Mouse (Mus musculus): ENCODE measurements around the gene Tfap2e.

Tfap2e gene

DNA sequence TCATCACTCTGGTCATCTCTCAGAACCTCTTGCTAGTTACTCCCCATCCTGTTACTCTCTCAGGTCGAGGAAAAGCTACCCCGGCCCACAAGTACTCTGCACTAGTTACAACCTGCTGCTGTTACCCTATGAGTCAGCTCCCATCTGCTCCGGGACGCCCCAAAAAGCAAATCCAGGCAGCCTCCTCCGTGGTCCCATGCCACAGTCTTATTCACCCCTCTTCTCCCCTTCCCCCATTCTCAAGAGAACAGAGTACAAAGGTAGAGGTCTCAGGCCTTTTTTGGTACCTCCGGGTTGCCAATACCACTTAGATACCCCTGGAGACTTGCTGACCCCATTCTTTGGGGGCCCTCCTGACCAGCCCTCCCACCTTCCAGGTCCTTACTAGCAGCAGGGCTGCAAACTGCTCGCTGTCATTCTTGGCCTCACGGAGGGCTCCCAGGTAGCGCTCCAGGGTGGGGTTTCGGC is 15.6 kb upstream of the Tfap2e start:
- no peak for DNase-seq (ENCODE audit: low spot score)

- no peak for DNase-seq (ENCODE audit: low spot score)
These were observed 15.0 kb upstream of the Tfap2e start for GRCm38 (mm10) chr4:126750863-126751555.

- DNase-seq (ENCODE audit: low spot score): no peak
These were observed 14.1 kb upstream of the Tfap2e start for GRCm38 (mm10) chr4:126750046-126750683.

- DNase-seq (ENCODE audit: low spot score): no peak
These were observed 13.5 kb upstream of the Tfap2e start for GRCm38 (mm10) chr4:126749553-126749952.

DNA sequence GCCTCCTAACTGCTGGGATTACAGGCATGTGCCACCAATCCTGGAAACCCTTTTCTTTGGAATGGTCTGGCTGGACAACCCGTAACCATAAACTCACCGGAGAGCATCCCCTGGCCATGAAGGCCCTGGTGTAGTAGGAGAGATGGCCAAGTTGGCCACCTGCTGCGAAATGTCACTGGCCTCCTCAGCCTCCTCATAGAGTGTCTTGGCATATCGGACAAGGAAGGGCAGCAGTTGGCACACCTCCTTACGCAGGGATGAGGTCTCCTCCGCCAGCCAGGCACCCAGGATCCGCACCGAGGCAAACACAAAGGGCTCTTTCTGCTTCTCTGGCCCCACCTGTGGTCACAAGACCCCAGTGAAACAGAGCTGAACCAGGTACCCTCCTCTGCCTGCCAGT is 12.3 kb upstream of the Tfap2e start:
- DNase-seq (ENCODE audit: low spot score): no peak

DNA sequence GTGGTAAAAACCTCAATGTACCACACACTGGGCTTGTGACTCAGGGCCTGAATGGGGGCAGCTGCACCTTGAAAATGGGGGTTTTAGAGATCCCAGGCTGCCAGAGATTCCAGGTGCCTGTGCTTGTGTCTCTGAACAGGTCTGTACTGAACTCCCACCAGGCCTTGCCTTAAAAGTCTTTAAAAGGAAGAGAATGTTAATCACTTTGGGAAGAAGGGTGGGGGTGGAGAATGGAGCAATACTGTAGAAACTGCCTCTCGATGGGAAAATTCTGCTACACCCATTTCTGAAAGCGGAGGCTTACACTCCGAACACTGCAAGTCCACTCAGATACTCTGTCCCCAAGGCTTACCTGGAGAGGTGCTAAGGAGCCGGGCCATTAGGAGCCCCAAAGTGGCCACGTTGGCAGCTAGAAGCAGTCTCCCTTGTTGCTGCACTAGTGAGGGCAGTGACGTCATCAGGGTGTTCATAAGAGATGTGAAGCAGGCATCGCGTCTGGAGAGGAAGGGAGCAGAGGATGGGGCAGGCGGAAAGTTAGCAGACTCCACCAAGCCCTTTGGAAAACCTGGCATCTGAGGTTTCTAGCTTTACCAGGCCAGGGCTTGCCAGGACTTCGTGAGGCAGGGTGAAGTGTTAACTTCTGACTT is 10.3 kb upstream of the Tfap2e start:
- no peak for DNase-seq (ENCODE audit: low spot score)

GRCm38 (mm10) chr4:126745506-126746193 is 9.6 kb upstream of the Tfap2e start:
- DNase-seq (ENCODE audit: low spot score): peak; percentile 35

GRCm38 (mm10) chr4:126744831-126745230 is 8.8 kb upstream of the Tfap2e start:
- DNase-seq (ENCODE audit: low spot score): no peak

GRCm38 (mm10) chr4:126743713-126744112 is 7.7 kb upstream of the Tfap2e start:
- no peak for DNase-seq (ENCODE audit: low spot score)

- DNase-seq (ENCODE audit: low spot score): no peak
These were observed 6.9 kb upstream of the Tfap2e start for GRCm38 (mm10) chr4:126742976-126743375.

DNA sequence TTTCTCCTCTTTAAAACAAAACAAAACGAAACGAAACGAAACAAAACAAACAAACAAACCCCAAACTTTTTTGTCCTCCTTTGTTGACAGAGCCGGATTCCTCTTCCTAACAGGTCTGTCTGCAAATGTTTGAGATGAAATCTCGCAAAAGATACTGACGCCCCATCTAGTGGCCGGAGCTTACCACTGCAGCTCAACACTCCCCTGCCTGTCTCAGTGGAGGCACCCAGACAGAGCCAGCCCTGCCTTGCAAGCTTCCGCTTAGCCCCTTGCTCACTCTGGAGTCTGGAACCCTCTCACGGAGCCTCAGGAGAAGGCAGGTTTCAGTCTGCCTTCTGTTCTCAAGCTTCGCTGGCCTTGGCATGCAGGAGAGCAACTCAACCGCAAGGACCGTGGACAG is 5.4 kb upstream of the Tfap2e start:
- peak; percentile 82 for DNase-seq (ENCODE audit: low spot score)

DNA sequence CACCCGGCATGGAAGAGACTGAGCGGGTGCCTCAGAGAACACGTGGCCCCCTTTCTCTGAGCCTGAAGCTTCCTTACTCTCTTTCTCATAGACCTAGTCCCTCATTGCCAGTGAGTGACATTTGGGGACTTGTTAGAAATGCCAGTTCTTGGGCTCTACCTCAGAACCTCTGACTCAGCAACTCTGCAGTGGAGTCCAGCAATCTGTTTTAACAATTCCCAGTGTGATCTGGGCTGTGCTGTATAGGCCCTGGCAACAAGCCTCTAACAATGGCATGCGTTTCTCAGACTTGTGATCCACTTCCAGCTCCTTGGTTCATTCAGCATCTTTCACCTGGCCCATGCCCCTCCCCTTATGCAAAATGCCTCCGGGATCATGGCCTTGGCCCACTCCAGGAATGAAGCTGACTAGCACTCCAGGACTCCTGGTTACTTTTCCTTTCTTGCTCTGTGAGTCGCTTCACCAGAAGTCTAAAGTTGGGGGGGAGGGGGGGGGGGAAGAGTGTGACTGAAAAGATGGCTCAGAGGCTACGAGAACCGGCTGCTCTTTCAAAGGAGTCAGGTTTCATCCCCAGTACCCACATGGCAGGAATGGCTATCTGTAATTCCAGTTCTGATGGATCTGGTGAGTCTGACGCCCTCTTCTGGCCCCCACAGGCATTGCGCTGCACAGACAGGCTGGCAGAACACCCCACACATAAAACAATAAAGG is 4.1 kb upstream of the Tfap2e start:
- DNase-seq (ENCODE audit: low spot score): no peak

DNA sequence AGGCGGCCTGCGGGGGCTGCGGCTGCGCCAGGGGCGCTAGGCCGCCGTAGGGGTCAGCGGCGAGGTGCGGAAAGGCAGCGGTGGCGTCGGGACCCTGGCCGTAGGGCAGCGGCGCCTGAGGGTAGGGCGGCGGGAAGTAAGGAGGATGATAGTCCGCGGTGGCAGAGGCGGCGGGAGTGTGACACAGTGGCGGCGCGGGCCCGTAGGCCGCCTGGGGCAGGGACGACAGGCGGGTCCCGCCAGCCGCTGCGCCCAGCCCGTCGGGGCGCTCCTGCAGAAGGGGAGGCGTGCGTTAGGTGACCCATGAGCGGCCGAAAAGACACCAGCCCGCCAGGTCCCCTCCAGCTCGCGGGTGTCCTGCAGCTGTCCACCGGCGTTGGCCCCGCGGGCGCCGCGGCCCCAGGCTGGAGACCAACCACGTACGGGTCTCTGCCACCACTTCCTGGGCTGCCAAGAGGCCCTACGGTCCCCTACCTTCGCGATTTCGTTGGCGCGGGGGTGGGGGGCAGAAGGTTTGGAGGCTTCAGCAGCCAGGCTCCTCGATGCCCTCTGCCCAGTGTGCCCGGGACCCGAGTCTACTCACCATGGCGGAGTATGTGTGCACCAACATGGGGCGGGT is 549 bp downstream of the Tfap2e start:
- DNase-seq (ENCODE audit: low spot score): no peak

- no peak for DNase-seq (ENCODE audit: low spot score)
These were observed 1.2 kb downstream of the Tfap2e start for GRCm38 (mm10) chr4:126734700-126735381.

- DNase-seq (ENCODE audit: low spot score): no peak
These were observed 1.9 kb downstream of the Tfap2e start for GRCm38 (mm10) chr4:126734001-126734603.

- DNase-seq (ENCODE audit: low spot score): no peak
These were observed 3.3 kb downstream of the Tfap2e start for GRCm38 (mm10) chr4:126732531-126733380.

DNA sequence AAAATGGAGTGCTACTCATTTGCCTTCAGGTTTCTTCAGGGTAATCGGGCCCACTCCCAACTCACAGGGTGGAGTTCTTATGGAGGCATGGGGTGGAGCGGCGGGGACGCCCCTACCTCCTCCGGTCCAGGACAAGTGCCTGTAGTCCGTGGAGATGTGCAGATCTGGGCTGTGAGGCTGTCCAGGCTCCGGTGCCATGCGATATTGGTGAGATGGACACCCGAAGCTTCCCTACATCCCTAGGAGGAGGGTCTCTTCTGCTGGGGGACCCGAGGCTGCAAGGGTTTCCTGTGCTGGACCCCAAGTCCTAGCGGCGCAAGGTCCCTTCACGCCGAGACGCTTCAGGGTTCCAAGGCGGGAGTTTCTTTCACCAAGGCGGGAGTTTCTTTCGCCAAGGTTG is 3.9 kb downstream of the Tfap2e start:
- DNase-seq (ENCODE audit: low spot score): no peak

DNA sequence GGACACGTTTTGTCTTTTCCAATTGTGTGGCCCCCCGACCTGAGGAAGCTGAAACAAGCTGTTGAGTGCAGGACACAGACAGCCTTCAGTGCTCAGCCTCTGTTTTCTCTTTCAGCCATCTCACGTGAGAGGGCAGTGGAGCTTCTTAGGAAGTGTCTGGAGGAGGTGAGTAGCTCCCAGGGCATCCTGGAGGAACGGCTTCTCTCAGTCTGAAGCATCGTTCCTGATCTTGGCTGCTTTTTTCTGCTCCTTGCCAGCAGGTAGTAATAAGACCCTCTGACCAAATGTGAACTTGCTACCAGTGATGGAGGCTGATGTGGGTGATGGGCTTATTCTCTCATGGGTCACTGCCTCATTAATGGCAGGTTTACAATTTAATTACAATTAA is 28.6 kb downstream of the Tfap2e start:
- no peak for DNase-seq (ENCODE audit: low spot score)

- DNase-seq (ENCODE audit: low spot score): no peak
These were observed 29.2 kb downstream of the Tfap2e start for GRCm38 (mm10) chr4:126706630-126707438.
